8 mouse cellular contexts compared by ENCODE assay signal in genomic region chr11:70654923-70655570, GRCm38 (mm10). TPM values are rescaled to one million over a fixed set of nuclear protein-coding genes. Genes with fewer than 3 reads are reported as not detected.
DNase-seq lines count a peak whose midpoint lies in the region.

No protein-coding gene starts in this region.

- peak overlapping the region; percentile 99 for H3K27ac ChIP-seq in hindbrain, embryonic 10.5 days

- H3K4me1 ChIP-seq in hindbrain, embryonic 10.5 days (replicated peaks): peaks cover 68% of the 10 kb centered on the region

- H3K27me3 ChIP-seq in hindbrain, embryonic 10.5 days (ENCODE audit: insufficient read depth, poor library complexity, severe bottlenecking): no peaks in the 10 kb centered on the region

- DNase-seq in NIH3T3 (ENCODE audit: low read depth): peak; percentile 93
- peak; percentile 82 for DNase-seq in cerebellum, adult 8-10 months
- peak; percentile 77 for DNase-seq in forelimb bud, embryonic 11.5 days (ENCODE audit: low read depth, low spot score)
- peak; percentile 84 for DNase-seq in hindbrain, embryonic 10.5 days (ENCODE audit: low spot score)
- DNase-seq in layer of hippocampus, postnatal 36 days: peak; percentile 75
- DNase-seq in lung, postnatal 4 days: peak; percentile 88 to 91
- DNase-seq in retina, postnatal 1 day: peak; percentile 88
- DNase-seq in thymus, postnatal 4 days: peak; percentile 84

- WGBS in hindbrain, embryonic 10.5 days: under 1% methylated on average over 48 of the region's 48 CpGs

- peak overlapping the region; percentile 97 for H3K4me3 ChIP-seq in hindbrain, embryonic 10.5 days

- H3K9me3 ChIP-seq in hindbrain, embryonic 10.5 days: no peaks in the 10 kb centered on the region

- H3K36me3 ChIP-seq in hindbrain, embryonic 10.5 days: peaks cover 36% of the 10 kb centered on the region

RNA-seq across cellular contexts. Expression of gene Pfn1, which starts 0.6 kb away (rescaled TPM):
- polyA plus RNA-seq in hindbrain, embryonic 10.5 days (2016; fragmentation: Nextera tagmentation; extraction: Ambion mirVana): 1,872 and 1,874 TPM in 2 replicates
- total RNA-seq in layer of hippocampus, postnatal 36 days (2021): 100 to 1,000 TPM; 346 to 373 TPM

RNA-seq across cellular contexts. Expression of gene Eno3, which starts 2.0 kb away (rescaled TPM):
- polyA plus RNA-seq in hindbrain, embryonic 10.5 days (2016; fragmentation: Nextera tagmentation; extraction: Ambion mirVana): 39.3 and 53.3 TPM in 2 replicates
- total RNA-seq in layer of hippocampus, postnatal 36 days (2021): 1 to 10 TPM; 5.2 to 7.4 TPM

RNA-seq across cellular contexts. Expression of gene Slc25a11, which starts 7.8 kb away (rescaled TPM):
- polyA plus RNA-seq in hindbrain, embryonic 10.5 days (2016; fragmentation: Nextera tagmentation; extraction: Ambion mirVana): 144 and 155 TPM in 2 replicates
- 100 to 1,000 TPM; 115 to 119 TPM for total RNA-seq in layer of hippocampus, postnatal 36 days (2021)

RNA-seq across cellular contexts. Expression of gene Rnf167, which starts 8.0 kb away (rescaled TPM):
- 90.6 and 97.1 TPM in 2 replicates for polyA plus RNA-seq in hindbrain, embryonic 10.5 days (2016; fragmentation: Nextera tagmentation; extraction: Ambion mirVana)
- total RNA-seq in layer of hippocampus, postnatal 36 days (2021): 10 to 100 TPM; 85.6 to 88.0 TPM

RNA-seq across cellular contexts. Expression of gene Spag7, which starts 14.2 kb away (rescaled TPM):
- 185 and 191 TPM in 2 replicates for polyA plus RNA-seq in hindbrain, embryonic 10.5 days (2016; fragmentation: Nextera tagmentation; extraction: Ambion mirVana)
- 10 to 100 TPM; 48.2 to 50.8 TPM for total RNA-seq in layer of hippocampus, postnatal 36 days (2021)

Comparison
In these comparisons a context has a peak if more than half of its experiments do, and no peak if none do; other contexts are left out.
1. Peak in every context shown above with its lines: DNase-seq, H3K4me3 ChIP-seq and H3K27ac ChIP-seq.